Mouse (Mus musculus) heart, adult 2 months (tissue): ENCODE data around the gene Slc12a1. TPM values are rescaled to one million over a fixed set of nuclear protein-coding genes. Genes with fewer than 3 reads are reported as not detected.
A peak's percentile ranks its signal among the peaks of the same experiment; 100 is the strongest.

ENCODE experiments used
- DNase-seq, 2 experiments: peaks; one replicate each; pipeline ENCODE4 v3.0.0; 2021
- H3K27ac ChIP-seq: fragments of 200-600 bp; 2 replicates; pipeline ENCODE4 v1.8.1; 2022
- H3K27me3 ChIP-seq: fragments of 200-500 bp; 2 replicates; pipeline ENCODE4 v1.6.1; 2012; ENCODE audit warnings: mild to moderate bottlenecking, low read length, inconsistent platforms, mixed read lengths; ENCODE audit not compliant: control insufficient read depth, insufficient read depth
- H3K36me3 ChIP-seq: fragments of 200-500 bp; 2 replicates; pipeline ENCODE4 v1.6.1; 2012; ENCODE audit warnings: low read length, inconsistent platforms; ENCODE audit not compliant: control insufficient read depth, insufficient read depth
- H3K4me1 ChIP-seq: fragments of 200-500 bp; 2 replicates; pipeline ENCODE4 v1.6.1; 2011; ENCODE audit warnings: low read length; ENCODE audit not compliant: control insufficient read depth, insufficient read depth
- H3K4me3 ChIP-seq: fragments of 200-600 bp; 2 replicates; pipeline ENCODE4 v1.8.1; 2022
- H3K79me2 ChIP-seq: fragments of 200-500 bp; replicated peaks from 2 replicates; pipeline ENCODE4 v1.6.1; 2012; ENCODE audit warnings: mild to moderate bottlenecking, inconsistent platforms, low read length, moderate library complexity, mixed read lengths; ENCODE audit not compliant: control insufficient read depth, insufficient read depth
- H3K9ac ChIP-seq: fragments of 200-500 bp; 2 replicates; pipeline ENCODE4 v1.6.1; 2012; ENCODE audit warnings: low read depth, mild to moderate bottlenecking, control low read depth, inconsistent platforms, low read length, mixed read lengths
- CTCF ChIP-seq: fragments of 200-600 bp; IDR thresholded peaks from 2 replicates; pipeline ENCODE4 v1.8.1; 2022; ENCODE audit warnings: antibody characterized with exemption, mild to moderate bottlenecking, moderate library complexity
- EP300 ChIP-seq: fragments of 200-500 bp; IDR thresholded peaks from 2 replicates; pipeline ENCODE4 v1.6.1; 2011; ENCODE audit warnings: low read depth, low read length, control low read depth; ENCODE audit not compliant: insufficient read depth
- POLR2A ChIP-seq: fragments of 200-500 bp; IDR thresholded peaks from 2 replicates; pipeline ENCODE4 v1.6.1; 2011; ENCODE audit warnings: mild to moderate bottlenecking, low read depth, low read length, control low read depth; ENCODE audit not compliant: insufficient read depth
- WGBS: fragments of 180-500 bp; shearing (Covaris S2); methylation state at CpG from one replicate; pipeline ENCODE4 v1.1.7; 2018; 5-methylcytosine and 5-hydroxymethylcytosine counted together
- intact Hi-C: fragments of 180-260 bp; cut with DNase I; formaldehyde crosslinking; loops from one replicate; pipeline ENCODE4 v1.15.1; 2025
- polyA plus RNA-seq: library from polyadenylated mRNA; depleted of rRNA; stranded (reverse); fragments of >200 nt; gene quantifications from 2 replicates; pipeline ENCODE4 v1.2.3, GENCODE M21; 2012
- total RNA-seq, 2 experiments: library from RNA; stranded (reverse); gene quantifications; 2 replicates each; pipeline ENCODE4 v1.2.3; 2021

The Slc12a1 gene
- total and polyA plus RNA-seq, 3 experiments = not detected

DNA sequence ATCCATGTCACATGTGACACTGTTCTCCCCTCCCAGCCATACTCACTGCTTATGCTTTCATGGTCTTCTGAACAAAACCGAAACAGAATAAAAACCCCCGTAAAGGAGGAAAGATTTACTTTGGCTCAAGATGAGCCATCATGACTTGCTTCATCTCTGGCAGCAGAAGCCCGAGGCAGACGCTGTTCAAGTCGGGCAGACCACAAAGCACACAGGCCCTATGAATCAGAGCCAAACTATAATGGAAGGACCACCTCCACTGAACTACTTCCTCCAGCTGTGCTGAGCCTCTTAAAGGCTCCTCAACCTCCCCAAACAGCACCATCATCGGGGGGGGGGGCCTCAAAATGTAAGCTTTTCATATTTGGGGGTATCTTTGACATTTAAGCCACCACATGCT is 65.0 kb downstream of the Slc12a1 start:
- no peak for DNase-seq
- H3K9ac ChIP-seq = no peak overlapping the region
- TF ChIP-seq CTCF (no peak), EP300 (no peak), POLR2A (no peak)
- 57% methylated on average over 6 of the region's 6 CpGs for WGBS
- no peaks in the 10 kb centered on the region for H3K79me2 ChIP-seq
- H3K27me3 ChIP-seq = no peaks in the 10 kb centered on the region
- H3K36me3 ChIP-seq = no peaks in the 10 kb centered on the region
- H3K27ac ChIP-seq = no peak overlapping the region
- H3K4me3 ChIP-seq = no peak overlapping the region
- intact Hi-C loops = no loop called here
- H3K4me1 ChIP-seq = no peaks in the 10 kb centered on the region

DNA sequence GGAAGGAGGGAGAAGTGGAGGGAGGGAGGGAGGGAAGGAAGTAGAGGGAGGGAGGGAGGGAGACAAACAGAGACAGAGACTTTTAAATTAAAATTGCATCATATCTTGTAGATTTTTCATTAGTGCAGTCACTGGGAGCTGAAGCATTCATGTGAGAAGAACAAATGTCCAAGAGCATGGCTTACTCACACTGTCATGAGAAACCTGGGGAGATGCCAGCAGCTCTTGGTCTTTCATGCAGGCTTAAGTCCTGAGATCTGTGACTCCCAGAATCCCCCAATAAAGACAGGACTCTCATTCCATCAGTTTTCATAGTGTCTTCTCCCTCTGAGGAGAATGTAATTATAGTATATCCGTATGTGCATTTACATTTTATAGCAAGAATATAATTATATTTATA is 66.3 kb downstream of the Slc12a1 start:
- Histone ChIP-seq H3K27me3 (no peaks in the 10 kb centered on the region), H3K4me1 (no peaks in the 10 kb centered on the region), H3K9ac (no peak overlapping the region), H3K79me2 (no peaks in the 10 kb centered on the region), H3K27ac (no peak overlapping the region), H3K36me3 (no peaks in the 10 kb centered on the region), H3K4me3 (no peak overlapping the region)
- intact Hi-C loops = no loop called here
- DNase-seq = no peak
- no peak for TF ChIP-seq POLR2A
- TF ChIP-seq CTCF = no peak
- TF ChIP-seq EP300 = no peak
- WGBS = 94% methylated on average over 1 of the region's 1 CpGs

DNA sequence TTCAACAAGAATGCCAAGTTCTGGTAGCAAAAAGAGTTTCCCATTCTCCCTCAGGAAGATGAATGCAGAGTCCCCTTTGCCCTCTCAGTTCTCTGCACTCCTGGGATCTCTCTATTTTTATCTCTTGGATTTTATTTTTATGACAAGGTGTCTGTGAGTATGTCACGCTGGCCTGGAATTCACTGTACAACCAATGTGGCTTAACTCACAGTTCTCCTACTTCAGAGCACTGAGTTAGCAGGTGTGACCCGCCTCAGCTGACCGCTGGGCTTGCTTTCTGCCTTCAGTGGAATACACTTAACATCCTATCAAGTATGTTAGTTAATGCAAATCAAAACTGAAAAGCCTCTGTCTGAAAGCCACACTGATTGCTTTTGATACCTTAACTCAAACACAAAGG is 67.0 kb downstream of the Slc12a1 start:
- H3K4me1 ChIP-seq = no peaks in the 10 kb centered on the region
- TF ChIP-seq CTCF (no peak), EP300 (0 out of 2 replicates have a peak, but pooled peaks have one; percentile 23)
- no peaks in the 10 kb centered on the region for H3K79me2 ChIP-seq
- peak in 1 of 2 experiments; percentile 15 for DNase-seq
- intact Hi-C loops = no loop called here
- WGBS = 43% methylated on average over 3 of the region's 3 CpGs
- H3K36me3 ChIP-seq = no peaks in the 10 kb centered on the region
- no peak overlapping the region for H3K9ac ChIP-seq
- no peaks in the 10 kb centered on the region for H3K27me3 ChIP-seq
- H3K4me3 ChIP-seq = no peak overlapping the region
- H3K27ac ChIP-seq = peak overlapping the region; percentile 15; the same call in 1 of the 2 replicates

DNA sequence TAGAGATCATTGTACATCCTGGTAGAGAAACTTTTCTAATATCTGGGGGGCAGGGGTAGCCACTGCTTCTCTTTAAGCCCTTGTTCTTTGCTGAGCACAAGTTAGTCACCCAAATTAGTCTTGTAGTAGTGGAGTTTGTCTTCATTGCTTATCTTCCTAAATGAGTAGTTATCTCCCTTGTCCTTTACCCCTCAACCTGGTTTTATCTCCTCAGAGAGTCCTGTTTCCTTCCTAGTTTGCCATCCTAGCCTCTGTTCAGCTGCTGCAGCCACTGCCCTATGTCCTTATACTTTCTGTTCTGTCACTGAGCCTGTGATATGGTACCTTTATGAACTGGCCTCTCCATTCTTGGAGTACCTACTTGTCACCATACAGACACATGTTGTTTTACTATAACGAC is 69.4 kb downstream of the Slc12a1 start:
- TF ChIP-seq POLR2A (no peak), EP300 (no peak), CTCF (no peak)
- H3K9ac ChIP-seq = no peak overlapping the region
- no peak overlapping the region for H3K4me3 ChIP-seq
- no peaks in the 10 kb centered on the region for H3K36me3 ChIP-seq
- H3K79me2 ChIP-seq = no peaks in the 10 kb centered on the region
- H3K27me3 ChIP-seq = no peaks in the 10 kb centered on the region
- 88% methylated on average over 1 of the region's 1 CpGs for WGBS
- no peaks in the 10 kb centered on the region for H3K4me1 ChIP-seq
- intact Hi-C loops = no loop called here
- H3K27ac ChIP-seq = no peak overlapping the region
- no peak for DNase-seq

DNA sequence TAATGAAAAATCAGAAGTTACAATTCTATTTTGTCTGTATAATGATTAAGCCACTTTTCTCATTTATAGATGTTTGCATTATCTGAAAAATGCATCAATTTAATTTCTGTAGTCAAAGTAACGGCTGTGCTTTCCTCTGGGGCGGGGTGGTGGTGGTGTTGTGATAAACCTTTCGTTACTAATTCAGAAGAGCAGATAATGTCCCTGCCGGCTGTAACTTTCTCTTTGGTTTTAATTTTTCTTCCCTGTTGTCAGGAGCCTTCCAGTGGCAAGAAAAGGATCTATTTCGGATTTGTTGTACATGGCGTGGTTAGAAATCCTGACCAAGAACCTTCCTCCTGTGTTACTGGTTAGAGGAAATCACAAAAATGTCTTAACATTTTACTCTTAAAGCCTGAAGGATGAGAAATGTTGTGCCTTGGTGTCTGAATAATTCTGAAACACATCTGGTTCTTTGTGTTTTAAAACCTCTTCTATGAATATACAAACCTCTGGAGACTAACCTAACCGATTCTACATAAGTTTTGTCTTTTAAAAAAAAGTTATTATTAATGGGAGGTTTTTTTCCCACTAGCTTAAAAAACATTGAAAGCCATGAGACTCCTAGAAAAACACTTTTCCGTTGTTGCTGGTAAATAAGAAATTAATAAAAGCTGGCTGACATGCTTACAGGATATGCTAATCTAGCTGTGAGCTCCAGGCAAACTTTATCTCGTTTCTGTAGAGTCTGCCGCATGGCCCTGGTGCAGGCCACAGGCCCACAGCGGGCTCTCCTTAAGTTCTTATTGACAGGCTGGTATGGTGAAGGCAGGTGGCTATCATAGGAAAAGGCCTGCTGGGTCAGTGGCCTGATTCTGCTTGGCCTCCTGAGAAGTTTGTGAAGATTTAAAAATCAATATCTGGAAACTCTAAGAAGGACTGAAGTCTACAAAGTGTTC is 76.4 kb downstream of the Slc12a1 start:
- DNase-seq = no peak
- Histone ChIP-seq H3K9ac (no peak overlapping the region), H3K36me3 (no peaks in the 10 kb centered on the region), H3K4me1 (no peaks in the 10 kb centered on the region), H3K4me3 (no peak overlapping the region), H3K79me2 (no peaks in the 10 kb centered on the region), H3K27ac (no peak overlapping the region), H3K27me3 (no peaks in the 10 kb centered on the region)
- TF ChIP-seq EP300 (no peak), CTCF (no peak), POLR2A (no peak)
- 68% methylated on average over 11 of the region's 11 CpGs for WGBS
- intact Hi-C loops = no loop called here

DNA sequence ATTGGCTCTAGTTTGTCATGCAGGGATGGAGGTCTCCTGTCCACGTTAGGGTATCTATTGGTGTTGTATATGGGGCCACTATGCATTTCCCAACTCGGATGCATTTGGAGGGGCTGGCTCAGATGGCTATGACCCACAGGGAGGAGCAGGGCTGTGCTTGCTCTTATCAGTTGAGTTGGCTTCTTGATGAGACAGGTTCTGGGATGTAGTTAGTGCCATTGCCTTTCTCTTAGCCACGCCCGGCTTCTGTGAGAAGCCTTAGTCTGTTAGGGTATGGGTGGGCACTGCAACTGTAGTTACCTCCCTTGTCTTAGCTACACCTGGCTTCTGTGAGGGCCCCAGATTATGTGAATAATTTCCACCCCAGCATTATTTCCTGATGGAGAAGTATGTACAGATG is 79.9 kb downstream of the Slc12a1 start:
- DNase-seq = no peak
- Histone ChIP-seq H3K4me3 (no peak overlapping the region), H3K36me3 (no peaks in the 10 kb centered on the region), H3K79me2 (no peaks in the 10 kb centered on the region), H3K27ac (no peak overlapping the region), H3K27me3 (no peaks in the 10 kb centered on the region), H3K4me1 (no peaks in the 10 kb centered on the region), H3K9ac (no peak overlapping the region)
- TF ChIP-seq EP300 = no peak
- TF ChIP-seq POLR2A = no peak
- no peak for TF ChIP-seq CTCF
- 86% methylated on average over 4 of the region's 4 CpGs for WGBS
- intact Hi-C loops = no loop called here
